ENCODE assay signal across 8 mouse cellular contexts in the genomic region with DNA sequence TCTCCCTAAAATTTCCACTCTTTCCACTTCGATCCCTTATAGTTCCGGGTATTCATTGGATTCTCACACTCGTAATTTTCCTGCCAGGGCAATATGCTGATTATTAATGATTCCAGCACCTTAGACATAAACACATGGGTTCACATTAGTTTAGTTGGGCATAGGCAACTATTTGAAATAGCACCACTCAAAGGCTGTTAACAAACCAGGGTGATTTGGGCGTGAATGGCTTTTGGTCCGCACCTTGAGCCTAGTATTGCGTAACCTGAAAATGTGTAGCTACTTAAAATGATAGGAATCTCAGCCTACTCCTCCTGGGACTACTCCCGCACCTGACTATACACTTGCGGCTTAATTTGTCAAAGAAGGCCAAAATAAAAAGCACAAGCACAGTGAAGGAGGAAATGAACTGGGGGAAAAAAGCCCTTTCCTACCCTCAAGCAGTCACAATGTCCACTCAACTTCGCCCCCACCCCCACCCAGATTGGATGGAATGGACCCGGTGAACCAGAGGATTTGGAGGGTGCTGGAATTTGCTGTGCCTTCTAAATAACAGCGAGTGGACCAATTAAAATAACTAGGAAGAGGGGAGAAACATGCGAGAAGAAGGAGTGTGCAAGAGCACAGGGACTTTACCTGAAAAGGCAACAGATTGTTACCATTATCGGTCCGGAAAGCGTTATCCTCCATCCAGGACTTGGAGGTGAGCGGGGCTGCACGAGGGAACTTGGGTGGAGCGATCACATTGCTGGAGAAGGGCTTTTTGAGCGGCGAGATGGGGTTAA. TPM values are rescaled to one million over a fixed set of nuclear protein-coding genes. Genes with fewer than 3 reads are reported as not detected.
DNase-seq lines count a peak whose midpoint lies in the region; ATAC-seq and TF ChIP-seq lines count a peak whose summit lies in the region.

No protein-coding gene starts in this region.

- DNase-seq in adrenal gland, postnatal 14 days, result peak; percentile 30
- no peak for DNase-seq in adrenal gland, postnatal 36 days
- peak; percentile 31 to 67 for DNase-seq in kidney, postnatal 36 days
- no peak for DNase-seq in right cerebral cortex, postnatal 14 days
- no peak for DNase-seq in layer of hippocampus, adult 11-12 months (ENCODE audit: low spot score)

- peak overlapping the region; percentile 93 for H3K27ac ChIP-seq in forebrain, embryonic 16.5 days (ENCODE audit: low read length)
- H3K27ac ChIP-seq in neural tube, embryonic 12.5 days, result no peak overlapping the region

- ATAC-seq in forebrain, embryonic 16.5 days, result no peak
- no peak for ATAC-seq in neural tube, embryonic 12.5 days (ENCODE audit: low FRiP score, low read depth)

- H3K4me3 ChIP-seq in E14TG2a.4 (replicated peaks; ENCODE audit: low read length), result peak overlapping the region; percentile 84
- peak overlapping the region; percentile 77 for H3K4me3 ChIP-seq in forebrain, embryonic 16.5 days (replicated peaks; ENCODE audit: low read length)
- peak overlapping the region; percentile 67 for H3K4me3 ChIP-seq in neural tube, embryonic 12.5 days

- H3K27me3 ChIP-seq in E14TG2a.4 (ENCODE audit: insufficient read depth, low read length), result peaks cover 49% of the 10 kb centered on the region
- H3K27me3 ChIP-seq in forebrain, embryonic 16.5 days (replicated peaks; ENCODE audit: control insufficient read depth, insufficient read depth, low read length), result no peaks in the 10 kb centered on the region
- H3K27me3 ChIP-seq in neural tube, embryonic 12.5 days (replicated peaks), result peaks cover 9% of the 10 kb centered on the region

- no peaks in the 10 kb centered on the region for H3K9me3 ChIP-seq in E14TG2a.4 (ENCODE audit: low read length)
- no peaks in the 10 kb centered on the region for H3K9me3 ChIP-seq in forebrain, embryonic 16.5 days (ENCODE audit: control insufficient read depth, low read length)
- no peaks in the 10 kb centered on the region for H3K9me3 ChIP-seq in neural tube, embryonic 12.5 days

- H3K4me2 ChIP-seq in forebrain, embryonic 16.5 days (ENCODE audit: low read length), result peak overlapping the region; percentile 94
- H3K4me2 ChIP-seq in neural tube, embryonic 12.5 days (replicated peaks), result peak overlapping the region; percentile 100

- no peaks in the 10 kb centered on the region for H3K36me3 ChIP-seq in E14TG2a.4 (ENCODE audit: insufficient read depth, low read length)
- peaks cover 2% of the 10 kb centered on the region; the same call in 1 of the 2 replicates for H3K36me3 ChIP-seq in forebrain, embryonic 16.5 days (ENCODE audit: control insufficient read depth, insufficient read depth)
- H3K36me3 ChIP-seq in neural tube, embryonic 12.5 days, result no peaks in the 10 kb centered on the region

- peak overlapping the region; percentile 81 for H3K9ac ChIP-seq in forebrain, embryonic 16.5 days (replicated peaks; ENCODE audit: low read depth, low read length)
- peak overlapping the region; percentile 77 for H3K9ac ChIP-seq in neural tube, embryonic 12.5 days

- 26% methylated on average over 20 of the region's 20 CpGs for WGBS in forebrain, embryonic 16.5 days
- 30% methylated on average over 19 of the region's 20 CpGs for WGBS in neural tube, embryonic 12.5 days

- TF ChIP-seq CTCF in E14TG2a.4 (conservative IDR thresholded peaks at IDR 0.05; ENCODE audit: low read length), result no peak

- H3K4me1 ChIP-seq in E14TG2a.4 (replicated peaks; ENCODE audit: low read depth, low read length), result peaks cover 37% of the 10 kb centered on the region
- peaks cover 34% of the 10 kb centered on the region for H3K4me1 ChIP-seq in forebrain, embryonic 16.5 days (replicated peaks; ENCODE audit: control insufficient read depth, insufficient read depth, low read length)
- H3K4me1 ChIP-seq in neural tube, embryonic 12.5 days, result peaks cover 21% of the 10 kb centered on the region; the same call in 1 of the 2 replicates

RNA-seq across cellular contexts. Expression of a gene that starts 33.8 kb away (rescaled TPM):
- total RNA-seq in adrenal gland, postnatal 14 days (2021), result 143 TPM in 2 replicates
- 100 to 1,000 TPM; 102 to 116 TPM for total RNA-seq in adrenal gland, postnatal 36 days (2021)
- 111 and 130 TPM in 2 replicates for polyA plus RNA-seq in forebrain, embryonic 16.5 days (2015; fragmentation: Nextera tagmentation; extraction: Ambion mirVana)
- 151 and 160 TPM in 2 replicates for polyA plus RNA-seq in neural tube, embryonic 12.5 days (2016; fragmentation: Nextera tagmentation; extraction: Ambion mirVana)

RNA-seq across cellular contexts. Expression of a gene that starts 34.9 kb away (rescaled TPM):
- total RNA-seq in adrenal gland, postnatal 14 days (2021), result 15.4 and 19.3 TPM in 2 replicates
- 10 to 100 TPM; 12.3 to 24.1 TPM for total RNA-seq in adrenal gland, postnatal 36 days (2021)
- 7.0 and 9.8 TPM in 2 replicates for polyA plus RNA-seq in forebrain, embryonic 16.5 days (2015; fragmentation: Nextera tagmentation; extraction: Ambion mirVana)
- 7.7 and 8.5 TPM in 2 replicates for polyA plus RNA-seq in neural tube, embryonic 12.5 days (2016; fragmentation: Nextera tagmentation; extraction: Ambion mirVana)

Comparison
In these comparisons a context has a peak if more than half of its experiments do, and no peak if none do; other contexts are left out.
1. DNase-seq: peak in adrenal gland, postnatal 14 days (single experiment) and kidney, postnatal 36 days (2 of 2); none in adrenal gland, postnatal 36 days (0 of 2), right cerebral cortex, postnatal 14 days (single experiment) and layer of hippocampus, adult 11-12 months (single experiment).
2. Peak in every context shown above with its lines, with median percentiles within 50 percentile points of each other: H3K4me3 ChIP-seq.